Mouse (Mus musculus): ENCODE data around the gene Itgb3. TPM values are rescaled to one million over a fixed set of nuclear protein-coding genes. Genes with fewer than 3 reads are reported as not detected.

The Itgb3 gene
- polyA plus RNA-seq, 1 experiment, result 2.7 TPM

- peaks cover 7% of the 10 kb centered on the region for H3K4me1 ChIP-seq (ENCODE audit: control insufficient read depth, insufficient read depth, low read length)
- H3K4me3 ChIP-seq (ENCODE audit: insufficient read depth, low read length), result no peak overlapping the region
- TF ChIP-seq POLR2A (IDR thresholded peaks at IDR 0.05; ENCODE audit: borderline replicate concordance, low read depth, low read length), result no peak
- no peak for TF ChIP-seq CTCF (IDR thresholded peaks at IDR 0.05; ENCODE audit: low read depth, low read length)
- no peak overlapping the region for H3K27ac ChIP-seq (ENCODE audit: insufficient read depth, low read depth, low read length)
Measured at GRCm38 (mm10) chr11:104619084-104620022, 11.6 kb downstream of the Itgb3 start.

GRCm38 (mm10) chr11:104622040-104622962 is 14.5 kb downstream of the Itgb3 start:
- peaks cover 3% of the 10 kb centered on the region; the same call in 1 of the 2 replicates for H3K4me1 ChIP-seq (ENCODE audit: control insufficient read depth, insufficient read depth, low read length)
- TF ChIP-seq CTCF (IDR thresholded peaks at IDR 0.05; ENCODE audit: low read depth, low read length) (no peak), POLR2A (IDR thresholded peaks at IDR 0.05; ENCODE audit: borderline replicate concordance, low read depth, low read length) (no peak)
- H3K4me3 ChIP-seq (ENCODE audit: insufficient read depth, low read length), result no peak overlapping the region
- no peak overlapping the region for H3K27ac ChIP-seq (ENCODE audit: insufficient read depth, low read depth, low read length)

GRCm38 (mm10) chr11:104624791-104625391 is 17.1 kb downstream of the Itgb3 start:
- peaks cover 3% of the 10 kb centered on the region; the same call in 1 of the 2 replicates for H3K4me1 ChIP-seq (ENCODE audit: control insufficient read depth, insufficient read depth, low read length)
- no peak overlapping the region for H3K4me3 ChIP-seq (ENCODE audit: insufficient read depth, low read length)
- TF ChIP-seq CTCF (IDR thresholded peaks at IDR 0.05; ENCODE audit: low read depth, low read length), result no peak
- no peak for TF ChIP-seq POLR2A (IDR thresholded peaks at IDR 0.05; ENCODE audit: borderline replicate concordance, low read depth, low read length)
- no peak overlapping the region for H3K27ac ChIP-seq (ENCODE audit: insufficient read depth, low read depth, low read length)

- TF ChIP-seq POLR2A (IDR thresholded peaks at IDR 0.05; ENCODE audit: borderline replicate concordance, low read depth, low read length), result no peak
- TF ChIP-seq CTCF (IDR thresholded peaks at IDR 0.05; ENCODE audit: low read depth, low read length), result no peak
- peaks cover 3% of the 10 kb centered on the region for H3K4me1 ChIP-seq (ENCODE audit: control insufficient read depth, insufficient read depth, low read length)
- H3K27ac ChIP-seq (ENCODE audit: insufficient read depth, low read depth, low read length), result no peak overlapping the region
- H3K4me3 ChIP-seq (ENCODE audit: insufficient read depth, low read length), result no peak overlapping the region
Measured at GRCm38 (mm10) chr11:104625453-104626402, 17.9 kb downstream of the Itgb3 start.

- Histone ChIP-seq H3K27ac (ENCODE audit: insufficient read depth, low read depth, low read length) (no peak overlapping the region), H3K4me3 (ENCODE audit: insufficient read depth, low read length) (no peak overlapping the region), H3K4me1 (ENCODE audit: control insufficient read depth, insufficient read depth, low read length) (peaks cover 3% of the 10 kb centered on the region)
- no peak for TF ChIP-seq CTCF (IDR thresholded peaks at IDR 0.05; ENCODE audit: low read depth, low read length)
- TF ChIP-seq POLR2A (IDR thresholded peaks at IDR 0.05; ENCODE audit: borderline replicate concordance, low read depth, low read length), result no peak
Measured at GRCm38 (mm10) chr11:104626635-104627034, 18.8 kb downstream of the Itgb3 start.

GRCm38 (mm10) chr11:104627616-104628301 is 20.0 kb downstream of the Itgb3 start:
- no peak overlapping the region for H3K4me3 ChIP-seq (ENCODE audit: insufficient read depth, low read length)

GRCm38 (mm10) chr11:104628566-104628965 is 20.8 kb downstream of the Itgb3 start:
- TF ChIP-seq CTCF (IDR thresholded peaks at IDR 0.05; ENCODE audit: low read depth, low read length) (no peak), POLR2A (IDR thresholded peaks at IDR 0.05; ENCODE audit: borderline replicate concordance, low read depth, low read length) (no peak)
- H3K27ac ChIP-seq (ENCODE audit: insufficient read depth, low read depth, low read length), result no peak overlapping the region
- H3K4me1 ChIP-seq (ENCODE audit: control insufficient read depth, insufficient read depth, low read length), result no peaks in the 10 kb centered on the region; the same call in 1 of the 2 replicates
- no peak overlapping the region for H3K4me3 ChIP-seq (ENCODE audit: insufficient read depth, low read length)

More at GRCm38 (mm10) chr11:104627616-104628301, 20.0 kb downstream of the Itgb3 start:
- Histone ChIP-seq H3K27ac (ENCODE audit: insufficient read depth, low read depth, low read length) (no peak overlapping the region), H3K4me1 (ENCODE audit: control insufficient read depth, insufficient read depth, low read length) (no peaks in the 10 kb centered on the region; the same call in 1 of the 2 replicates)
- TF ChIP-seq POLR2A (IDR thresholded peaks at IDR 0.05; ENCODE audit: borderline replicate concordance, low read depth, low read length), result no peak
- no peak for TF ChIP-seq CTCF (IDR thresholded peaks at IDR 0.05; ENCODE audit: low read depth, low read length)

Measured in bone marrow macrophage, adult 2 months (primary cell).